Mouse (Mus musculus) cortical plate, adult 2 months (tissue): ENCODE measurements around the gene Hoxa9.

Source experiments
- CTCF ChIP-seq: fragments of 200-500 bp; IDR thresholded peaks from 2 replicates; pipeline ENCODE4 v1.5.1; 2011; ENCODE audit warnings: mild to moderate bottlenecking, control low read depth, low read length; ENCODE audit not compliant: insufficient read depth; ENCODE audit errors: extremely low read depth
- POLR2A ChIP-seq: fragments of 200-500 bp; IDR thresholded peaks from 2 replicates; pipeline ENCODE4 v1.6.1; 2011; ENCODE audit warnings: mild to moderate bottlenecking, low read length, control low read depth; ENCODE audit not compliant: insufficient read depth; ENCODE audit errors: extremely low read depth

- TF ChIP-seq CTCF, result no peak
- TF ChIP-seq POLR2A, result no peak
These were observed 16.0 kb upstream of the Hoxa9 start for GRCm38 (mm10) chr6:52246916-52247315.
